Mouse (Mus musculus): Measurements from ENCODE around the gene Zfhx2.
A peak's percentile ranks its signal among the peaks of the same experiment; 100 is the strongest.

Gene Zfhx2

GRCm38 (mm10) chr14:55032695-55033225, 59.4 kb downstream of the Zfhx2 start:
- peak; percentile 78 for DNase-seq

- DNase-seq = peak; percentile 56
Observed at GRCm38 (mm10) chr14:55029034-55029698, 63.0 kb downstream of the Zfhx2 start.

GRCm38 (mm10) chr14:55028333-55028835, 63.7 kb downstream of the Zfhx2 start:
- DNase-seq = peak; percentile 73

DNA sequence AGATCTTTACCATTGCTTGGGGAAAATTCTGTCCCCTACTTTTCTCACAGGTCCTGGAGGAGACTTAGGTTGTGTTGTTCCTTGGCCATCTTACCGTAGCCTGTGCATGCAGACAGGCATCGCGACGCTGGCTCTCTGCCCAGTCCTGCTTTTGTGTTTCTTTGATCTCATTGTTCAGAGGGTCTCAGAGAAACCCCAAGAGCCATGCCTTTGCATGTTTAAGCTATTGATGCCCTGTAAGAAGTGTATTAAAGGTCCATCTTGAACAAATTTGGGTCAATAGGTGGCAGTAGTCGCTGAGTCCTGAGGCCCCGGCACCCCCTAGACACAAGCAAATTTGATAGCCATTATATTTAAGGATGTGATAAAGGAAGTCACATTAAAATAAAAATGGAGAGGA, 64.5 kb downstream of the Zfhx2 start:
- peak; percentile 54 for DNase-seq

DNA sequence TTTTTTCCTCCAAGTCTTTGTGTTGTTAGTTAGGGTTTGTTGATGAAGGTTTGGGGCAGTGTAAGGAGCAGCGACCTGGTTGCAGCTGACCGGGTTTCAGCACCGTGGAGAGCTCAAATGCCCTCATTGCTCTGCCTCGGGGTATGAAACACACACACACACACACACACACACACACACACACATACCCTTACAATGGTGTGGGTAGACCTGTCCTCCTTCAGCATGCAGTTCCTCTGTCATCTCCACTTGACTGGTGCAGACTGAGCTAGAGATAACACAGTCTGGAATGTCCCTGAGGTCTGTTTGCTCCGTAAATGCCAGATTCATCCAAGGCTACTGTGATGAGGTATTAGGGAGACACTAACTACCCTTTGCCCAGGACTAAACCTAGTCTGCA, 64.9 kb downstream of the Zfhx2 start:
- DNase-seq = peak; percentile 61

DNA sequence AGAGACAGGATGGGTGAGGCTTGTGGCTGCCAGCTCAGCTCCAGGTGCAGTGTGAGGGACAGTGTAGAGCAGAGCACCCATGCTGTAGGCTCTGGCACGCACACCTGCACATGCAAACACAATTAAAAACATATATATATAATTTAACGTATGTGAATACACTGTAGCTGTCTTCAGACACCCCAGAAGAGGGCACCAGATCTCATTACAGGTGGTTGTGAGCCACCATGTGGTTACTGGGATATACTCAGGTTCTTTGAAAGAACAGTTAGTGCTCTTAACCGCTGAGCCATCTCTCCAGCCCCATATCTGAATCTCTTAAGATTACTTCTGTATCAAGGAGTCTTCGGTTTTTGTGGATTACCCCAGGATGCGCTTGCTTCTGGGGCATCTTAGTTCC, 66.6 kb downstream of the Zfhx2 start:
- no peak for DNase-seq

DNA sequence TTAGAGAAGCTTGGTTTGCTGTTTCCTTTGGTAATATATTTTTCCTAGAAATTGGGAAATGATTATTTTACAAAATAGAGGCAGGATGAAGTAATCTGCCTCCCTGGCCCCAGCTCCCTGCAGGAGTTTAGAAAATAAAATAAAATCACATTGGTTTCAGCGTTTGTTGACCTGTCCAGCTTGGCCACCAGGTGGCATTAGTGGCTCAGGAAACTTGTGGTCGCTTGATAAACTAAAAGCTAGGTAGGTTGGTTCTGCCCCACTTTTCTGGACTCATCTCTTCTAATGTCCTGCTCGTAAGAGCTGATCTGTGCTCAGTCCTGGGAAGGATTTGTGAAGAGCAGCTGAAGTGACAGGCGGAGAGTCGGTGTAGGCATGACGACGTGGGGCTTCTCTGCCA, 67.9 kb downstream of the Zfhx2 start:
- peak; percentile 77 for DNase-seq

GRCm38 (mm10) chr14:55023011-55023410, 69.1 kb downstream of the Zfhx2 start:
- DNase-seq = no peak

DNA sequence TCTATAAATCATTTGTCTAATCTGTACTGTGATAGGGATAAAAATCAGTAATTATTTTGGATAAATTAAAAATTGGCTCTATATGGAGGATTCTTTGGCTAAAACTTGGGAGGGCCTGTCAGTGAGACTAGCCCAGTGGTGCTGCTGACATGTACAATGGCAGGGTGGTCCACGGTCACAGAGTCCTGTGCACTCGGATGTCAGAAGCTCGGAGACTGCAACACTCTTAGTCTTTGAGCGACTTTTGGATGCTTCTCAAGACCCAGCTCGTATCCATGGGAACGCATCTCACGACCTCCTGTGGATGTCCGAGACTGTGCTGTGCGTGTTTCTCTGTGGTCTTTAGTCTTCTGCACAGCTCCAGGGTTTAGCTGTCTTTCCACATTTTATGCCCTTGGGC, 71.7 kb downstream of the Zfhx2 start:
- DNase-seq = no peak

DNA sequence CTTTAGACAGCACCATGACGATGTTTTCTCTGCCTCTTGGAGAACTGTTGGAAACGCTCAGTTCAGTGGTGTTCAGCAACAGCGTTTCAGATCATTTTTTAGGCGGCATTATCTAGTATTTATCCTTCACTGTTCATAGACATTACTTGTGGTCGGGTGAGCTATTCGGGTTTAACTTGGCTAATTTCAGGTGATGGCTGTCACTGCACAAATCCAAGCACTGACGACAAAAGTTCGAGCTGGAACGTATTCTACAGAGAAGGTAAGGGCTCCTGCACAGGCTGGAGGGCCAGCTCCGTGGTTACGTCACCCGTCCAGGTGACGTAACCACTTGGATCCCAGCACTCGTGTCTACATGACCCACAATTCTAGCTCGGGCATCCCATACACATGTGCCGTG, 75.2 kb downstream of the Zfhx2 start:
- DNase-seq = no peak

DNA sequence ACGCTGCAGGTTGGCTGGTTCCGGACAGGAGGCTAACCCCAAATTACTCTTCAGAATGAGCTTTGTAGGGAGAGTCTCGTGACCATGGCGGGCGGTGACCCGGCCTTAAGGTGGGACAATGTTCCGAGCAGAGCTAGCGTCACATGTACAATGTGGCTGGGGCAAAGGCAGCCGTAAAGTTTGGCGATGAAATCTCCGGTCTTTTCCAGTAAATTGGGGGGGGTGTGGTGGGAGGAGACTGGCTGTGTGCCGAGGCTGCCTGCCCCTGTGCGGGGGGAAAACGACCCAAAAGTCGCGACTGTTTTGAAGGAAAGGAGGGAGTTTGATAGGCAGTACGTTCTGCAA, 76.4 kb downstream of the Zfhx2 start:
- DNase-seq = no peak

DNA sequence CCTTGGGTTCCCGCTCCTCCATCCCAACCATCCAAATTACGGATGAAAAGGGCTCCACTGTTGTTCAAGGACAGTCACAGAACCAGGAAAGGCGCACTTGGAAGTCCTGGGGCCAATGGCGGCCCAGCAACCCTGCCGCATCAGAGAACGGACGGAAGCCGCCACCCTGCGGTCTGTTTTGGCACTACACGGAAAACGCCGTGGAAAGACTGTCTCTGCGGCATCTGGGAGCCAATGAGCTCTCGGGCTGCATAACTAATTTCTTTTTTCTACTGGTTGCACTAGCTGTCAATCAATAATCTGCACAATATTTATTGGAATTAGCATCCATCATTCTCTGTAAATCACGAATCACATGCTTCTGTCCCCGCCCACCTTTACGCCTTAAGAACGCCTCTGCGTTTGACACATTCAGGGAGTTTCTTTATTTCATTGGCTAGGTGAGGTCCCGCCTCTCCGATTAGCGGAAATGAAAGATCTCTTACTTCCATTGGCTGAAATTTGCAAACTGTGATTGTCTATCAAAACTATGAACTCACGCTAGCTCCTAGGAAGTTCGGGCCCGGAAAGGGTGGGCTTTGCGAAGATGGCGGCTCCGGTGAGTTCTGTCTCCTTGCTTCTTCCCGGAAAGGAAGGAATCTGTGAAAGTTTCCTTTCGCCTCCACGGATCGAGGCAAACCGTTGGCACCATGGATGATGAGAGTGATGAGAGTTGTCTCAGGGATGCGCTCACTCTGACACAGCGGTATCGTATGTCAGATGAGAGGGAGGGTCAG, 76.9 kb downstream of the Zfhx2 start, which contains the start of gene Ngdn:
Ngdn (plus strand) TSS at position 464 of the 776 bp plus-strand sequence.
- DNase-seq = peak; percentile 100

- no peak for DNase-seq
Observed at GRCm38 (mm10) chr14:55014591-55014990, 77.5 kb downstream of the Zfhx2 start.

DNA sequence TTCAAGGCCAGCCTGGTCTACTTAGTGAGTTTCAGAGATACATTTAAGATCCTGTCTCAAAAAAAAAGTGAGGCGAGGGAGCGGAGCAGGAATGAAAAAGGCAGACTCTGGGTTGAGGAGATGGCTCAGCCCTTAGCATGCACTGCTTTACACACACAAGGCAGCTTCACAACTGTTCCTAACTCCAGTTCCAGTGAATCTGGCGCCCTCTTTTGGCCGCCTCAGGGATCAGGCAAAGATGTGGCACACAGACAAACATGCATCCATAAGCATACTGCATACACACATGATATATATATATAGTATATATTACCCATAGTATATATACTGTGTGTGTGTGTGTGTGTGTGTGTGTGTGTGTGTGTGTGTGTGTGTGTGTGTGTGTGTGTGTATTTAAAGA, 81.0 kb downstream of the Zfhx2 start:
- DNase-seq = peak; percentile 43
